In genomic region chr7:15982729-15983407, GRCm38 (mm10) we compare ENCODE assay signal across 10 mouse cellular contexts. TPM values are rescaled to one million over a fixed set of nuclear protein-coding genes. Genes with fewer than 3 reads are reported as not detected.
DNase-seq lines count a peak whose midpoint lies in the region; ATAC-seq and TF ChIP-seq lines count a peak whose summit lies in the region.
"Had no signal": no experiment of that assay in that cellular context is flagged by ENCODE, and none has a peak within 500 bp of the region (broad histone marks: within the 10 kb centered on the region; RNA-seq: fewer than 3 reads in every experiment).

No protein-coding gene starts in this region.

- WGBS in hindbrain, postnatal 0 days: 38% methylated on average over 4 of the region's 4 CpGs
- 54% methylated on average over 4 of the region's 4 CpGs for WGBS in hindbrain, embryonic 13.5 days
- WGBS in stomach, postnatal 0 days: 21% methylated on average over 4 of the region's 4 CpGs
- 43% methylated on average over 4 of the region's 4 CpGs for WGBS in midbrain, embryonic 13.5 days

- H3K36me3 ChIP-seq in hindbrain, postnatal 0 days (ENCODE audit: insufficient read depth, low read length): peaks cover 22% of the 10 kb centered on the region
- peaks cover 72% of the 10 kb centered on the region for H3K36me3 ChIP-seq in hindbrain, embryonic 13.5 days
- no peaks in the 10 kb centered on the region; a peak in 1 of 4 replicates for H3K36me3 ChIP-seq in MEL (ENCODE audit: control insufficient read depth in 1 of 2, insufficient read depth in 2 of 2, low read length in 2 of 2)
- H3K36me3 ChIP-seq in stomach, postnatal 0 days (ENCODE audit: control insufficient read depth, insufficient read depth, low read length): peaks cover 6% of the 10 kb centered on the region
- peaks cover 51% of the 10 kb centered on the region for H3K36me3 ChIP-seq in midbrain, embryonic 13.5 days

- peak; percentile 86 for TF ChIP-seq RAD21 in MEL (IDR thresholded peaks at IDR 0.05; ENCODE audit: low read depth, low read length)

- no peak; a peak in 1 of 4 replicates for TF ChIP-seq EP300 in MEL (IDR thresholded peaks at IDR 0.05; ENCODE audit: low read depth in 1 of 2, low read length in 2 of 2)
- no peak for TF ChIP-seq EP300 in stomach, postnatal 0 days (optimal IDR thresholded peaks at IDR 0.05)

- H3K79me2 ChIP-seq in MEL (ENCODE audit: control insufficient read depth, insufficient read depth, low read length, poor library complexity): no peaks in the 10 kb centered on the region

- peak; percentile 73 for DNase-seq in hindbrain, postnatal 0 days (ENCODE audit: low spot score)
- peak; percentile 58 to 64 for DNase-seq in B cell, adult 2 months
- DNase-seq in MEL (ENCODE audit: low read depth, low spot score): peak; percentile 75
- no peak for DNase-seq in stomach, postnatal 0 days (ENCODE audit: low spot score)
- DNase-seq in kidney, postnatal 4 days: no peak

- no peak overlapping the region for H3K4me2 ChIP-seq in hindbrain, postnatal 0 days (ENCODE audit: low read depth, low read length)
- no peak overlapping the region for H3K4me2 ChIP-seq in hindbrain, embryonic 13.5 days
- H3K4me2 ChIP-seq in stomach, postnatal 0 days (replicated peaks; ENCODE audit: low read depth): no peak overlapping the region
- no peak overlapping the region for H3K4me2 ChIP-seq in midbrain, embryonic 13.5 days (replicated peaks)
- H3K4me2 ChIP-seq: liver, embryonic 15.5 days had no signal

- H3K4me3 ChIP-seq in hindbrain, postnatal 0 days (ENCODE audit: low read length): no peak overlapping the region
- H3K4me3 ChIP-seq in hindbrain, embryonic 13.5 days: no peak overlapping the region
- no peak overlapping the region for H3K4me3 ChIP-seq in MEL (ENCODE audit: control insufficient read depth in 1 of 2, insufficient read depth in 1 of 2, low read depth in 2 of 2, low read length in 2 of 2)
- no peak overlapping the region for H3K4me3 ChIP-seq in stomach, postnatal 0 days (ENCODE audit: low read depth, low read length)
- H3K4me3 ChIP-seq in midbrain, embryonic 13.5 days (replicated peaks): no peak overlapping the region
- H3K4me3 ChIP-seq: erythroblast, embryonic 14.5 days; liver, embryonic 15.5 days had no signal

- peak; percentile 79 for TF ChIP-seq CTCF in hindbrain, postnatal 0 days (IDR thresholded peaks at IDR 0.05; ENCODE audit: low read depth)
- peak; percentile 18 to 87 (median 68); a peak in 4 of 6 replicates for TF ChIP-seq CTCF in MEL (IDR thresholded peaks at IDR 0.05 in 2 of 3, conservative IDR thresholded peaks at IDR 0.05 in 1 of 3; ENCODE audit: control insufficient read depth in 1 of 3, insufficient read depth in 1 of 3, low read depth in 2 of 3, low read length in 3 of 3, poor library complexity in 1 of 3, severe bottlenecking in 1 of 3)
- TF ChIP-seq CTCF in stomach, postnatal 0 days (IDR thresholded peaks at IDR 0.05; ENCODE audit: low read depth): peak; percentile 90

- ATAC-seq in hindbrain, postnatal 0 days: no peak
- no peak for ATAC-seq in hindbrain, embryonic 13.5 days (ENCODE audit: low FRiP score)
- peak; percentile 56 for ATAC-seq in granulocyte monocyte progenitor cell, adult 5-6 weeks (replicated peaks; ENCODE audit: poor library complexity, severe bottlenecking)
- ATAC-seq in stomach, postnatal 0 days (ENCODE audit: low FRiP score, low TSS enrichment): no peak
- ATAC-seq in midbrain, embryonic 13.5 days: no peak

- no peaks in the 10 kb centered on the region for H3K27me3 ChIP-seq in hindbrain, postnatal 0 days (ENCODE audit: insufficient read depth, low read length)
- H3K27me3 ChIP-seq in hindbrain, embryonic 13.5 days: no peaks in the 10 kb centered on the region
- no peaks in the 10 kb centered on the region for H3K27me3 ChIP-seq in MEL (ENCODE audit: control insufficient read depth in 1 of 2, insufficient read depth in 2 of 2, low read length in 2 of 2)
- no peaks in the 10 kb centered on the region for H3K27me3 ChIP-seq in stomach, postnatal 0 days (ENCODE audit: control insufficient read depth, insufficient read depth, low read length)
- no peaks in the 10 kb centered on the region for H3K27me3 ChIP-seq in midbrain, embryonic 13.5 days
- H3K27me3 ChIP-seq: liver, embryonic 15.5 days had no signal

- H3K4me1 ChIP-seq in hindbrain, postnatal 0 days (ENCODE audit: insufficient read depth, low read length): no peaks in the 10 kb centered on the region
- no peaks in the 10 kb centered on the region for H3K4me1 ChIP-seq in hindbrain, embryonic 13.5 days (replicated peaks)
- no peaks in the 10 kb centered on the region for H3K4me1 ChIP-seq in MEL (ENCODE audit: control insufficient read depth in 1 of 2, insufficient read depth in 2 of 2, low read length in 2 of 2)
- no peaks in the 10 kb centered on the region for H3K4me1 ChIP-seq in stomach, postnatal 0 days (replicated peaks; ENCODE audit: control insufficient read depth, insufficient read depth)
- no peaks in the 10 kb centered on the region for H3K4me1 ChIP-seq in midbrain, embryonic 13.5 days (replicated peaks)

- no peak overlapping the region for H3K9ac ChIP-seq in hindbrain, postnatal 0 days (replicated peaks; ENCODE audit: low read length)
- H3K9ac ChIP-seq in hindbrain, embryonic 13.5 days: no peak overlapping the region
- no peak overlapping the region for H3K9ac ChIP-seq in MEL (ENCODE audit: control insufficient read depth, low read depth, low read length, poor library complexity, severe bottlenecking)
- H3K9ac ChIP-seq in stomach, postnatal 0 days (ENCODE audit: low read length): no peak overlapping the region
- no peak overlapping the region for H3K9ac ChIP-seq in midbrain, embryonic 13.5 days (replicated peaks)
- H3K9ac ChIP-seq: liver, embryonic 15.5 days had no signal

- H3K9me3 ChIP-seq in hindbrain, postnatal 0 days (ENCODE audit: low read length): no peaks in the 10 kb centered on the region
- no peaks in the 10 kb centered on the region for H3K9me3 ChIP-seq in hindbrain, embryonic 13.5 days
- no peaks in the 10 kb centered on the region for H3K9me3 ChIP-seq in MEL (replicated peaks; ENCODE audit: insufficient read depth, low read length)
- H3K9me3 ChIP-seq in stomach, postnatal 0 days (ENCODE audit: control insufficient read depth, low read length): no peaks in the 10 kb centered on the region
- no peaks in the 10 kb centered on the region for H3K9me3 ChIP-seq in midbrain, embryonic 13.5 days
- H3K9me3 ChIP-seq: liver, embryonic 15.5 days had no signal

- H3K27ac ChIP-seq in hindbrain, postnatal 0 days: no peak overlapping the region
- H3K27ac ChIP-seq in hindbrain, embryonic 13.5 days: no peak overlapping the region
- H3K27ac ChIP-seq in MEL (ENCODE audit: control insufficient read depth, low read depth, low read length): no peak overlapping the region
- H3K27ac ChIP-seq in stomach, postnatal 0 days (replicated peaks): peak overlapping the region; percentile 67
- no peak overlapping the region for H3K27ac ChIP-seq in midbrain, embryonic 13.5 days
- H3K27ac ChIP-seq: liver, embryonic 15.5 days had no signal

- TF ChIP-seq POLR2A in MEL (IDR thresholded peaks at IDR 0.05; ENCODE audit: control insufficient read depth in 1 of 2, insufficient read depth in 1 of 2, low read depth in 1 of 2, low read length in 2 of 2, poor library complexity in 1 of 2): no peak

TF ChIP-seq in MEL, 35 proteins besides CTCF, POLR2A, EP300 and RAD21:
- TF ChIP-seq TAL1 (IDR thresholded peaks at IDR 0.05; ENCODE audit: low read length): peak; percentile 62
- peak; percentile 93 for TF ChIP-seq SMC3 (IDR thresholded peaks at IDR 0.05; ENCODE audit: low read depth, low read length)
- no peak for TF ChIP-seq MXI1 (IDR thresholded peaks at IDR 0.05; ENCODE audit: low read depth, low read length)
- peak; percentile 85 for TF ChIP-seq ZC3H11A (IDR thresholded peaks at IDR 0.05; ENCODE audit: low read depth, low read length)

RNA-seq across cellular contexts. Expression of gene Ehd2, which starts 15.5 kb away (rescaled TPM):
- 5.0 and 9.5 TPM in 2 replicates for total RNA-seq in hindbrain, postnatal 0 days (2014; rRNA removed)
- 4.4 and 5.3 TPM in 2 replicates for polyA plus RNA-seq in hindbrain, postnatal 0 days (2015; fragmentation: Nextera tagmentation; extraction: Ambion mirVana)
- 5.2 and 6.4 TPM in 2 replicates for polyA plus RNA-seq in hindbrain, embryonic 13.5 days (2015; fragmentation: Nextera tagmentation; extraction: Ambion mirVana)
- total RNA-seq in MEL (2012; rRNA removed): 2.5 and 3.2 TPM in 2 replicates
- polyA plus RNA-seq in MEL (2012; ENCODE audit: insufficient read depth in 1 of 2, insufficient read length in 2 of 2, low read depth in 1 of 2, low replicate concordance in 2 of 2, missing spikeins in 1 of 2): 1 to 10 TPM in 1 of 2 experiments, not detected in 1; 6.2 TPM
- not detected in 2 replicates for total RNA-seq in granulocyte monocyte progenitor cell, adult 5-6 weeks (2014; fragmentation: Nextera tagmentation)
- total RNA-seq in granulocyte monocyte progenitor cell, adult 5-6 weeks (2017): 0.13 TPM in 1 of 2 replicates, not detected in the other
- polyA plus RNA-seq in stomach, postnatal 0 days (2015; fragmentation: Nextera tagmentation; extraction: Ambion mirVana): 30.7 and 37.7 TPM in 2 replicates
- 3.3 and 4.7 TPM in 2 replicates for polyA plus RNA-seq in midbrain, embryonic 13.5 days (2015; fragmentation: Nextera tagmentation; extraction: Ambion mirVana)

RNA-seq across cellular contexts. Expression of gene Nop53, which starts 37.0 kb away (rescaled TPM):
- 76.5 and 82.1 TPM in 2 replicates for total RNA-seq in hindbrain, postnatal 0 days (2014; rRNA removed)
- 124 and 127 TPM in 2 replicates for polyA plus RNA-seq in hindbrain, postnatal 0 days (2015; fragmentation: Nextera tagmentation; extraction: Ambion mirVana)
- polyA plus RNA-seq in hindbrain, embryonic 13.5 days (2015; fragmentation: Nextera tagmentation; extraction: Ambion mirVana): 133 and 135 TPM in 2 replicates
- 310 and 359 TPM in 2 replicates for total RNA-seq in MEL (2012; rRNA removed)
- polyA plus RNA-seq in MEL (2012; ENCODE audit: insufficient read depth in 1 of 2, insufficient read length in 2 of 2, low read depth in 1 of 2, low replicate concordance in 2 of 2, missing spikeins in 1 of 2): 100 to 1,000 TPM in 1 of 2 experiments, not detected in 1; 482 TPM
- 70.6 and 105 TPM in 2 replicates for total RNA-seq in granulocyte monocyte progenitor cell, adult 5-6 weeks (2014; fragmentation: Nextera tagmentation)
- 186 and 221 TPM in 2 replicates for total RNA-seq in granulocyte monocyte progenitor cell, adult 5-6 weeks (2017)
- polyA plus RNA-seq in stomach, postnatal 0 days (2015; fragmentation: Nextera tagmentation; extraction: Ambion mirVana): 139 and 147 TPM in 2 replicates
- 140 and 151 TPM in 2 replicates for polyA plus RNA-seq in midbrain, embryonic 13.5 days (2015; fragmentation: Nextera tagmentation; extraction: Ambion mirVana)

Comparison
In these comparisons a context has a peak if more than half of its experiments do, and no peak if none do; other contexts are left out.
1. DNase-seq: peak in hindbrain, postnatal 0 days (single experiment), B cell, adult 2 months (2 of 2) and MEL (single experiment); none in stomach, postnatal 0 days (single experiment) and kidney, postnatal 4 days (0 of 2).
2. Peak in every context shown above with its lines, with median percentiles within 50 percentile points of each other: CTCF ChIP-seq.